Mouse (Mus musculus) liver, adult 2 months (tissue): ENCODE results near the gene Map2k1. TPM values are rescaled to one million over a fixed set of nuclear protein-coding genes. Genes with fewer than 3 reads are reported as not detected.

Experiments used
- DNase-seq: peaks from one replicate; pipeline ENCODE4 v3.0.0-alpha.2; 2011; ENCODE audit warnings: low read depth, low spot score; ENCODE audit errors: extremely low read depth
- H3K27ac ChIP-seq: fragments of 200-500 bp; replicated peaks from 2 replicates; pipeline ENCODE4 v1.5.1; 2012; ENCODE audit warnings: low read depth, mild to moderate bottlenecking, control low read depth, inconsistent platforms, low read length; ENCODE audit not compliant: insufficient read depth
- H3K27me3 ChIP-seq: fragments of 200-500 bp; 2 replicates; pipeline ENCODE4 v1.6.1; 2012; ENCODE audit warnings: mild to moderate bottlenecking, moderate library complexity, low read length, inconsistent platforms; ENCODE audit not compliant: control insufficient read depth, insufficient read depth
- H3K36me3 ChIP-seq: fragments of 200-500 bp; 2 replicates; pipeline ENCODE4 v1.6.1; 2012; ENCODE audit warnings: low read length, inconsistent platforms; ENCODE audit not compliant: control insufficient read depth, insufficient read depth
- H3K4me1 ChIP-seq: fragments of 200-500 bp; 2 replicates; pipeline ENCODE4 v1.6.1; 2011; ENCODE audit warnings: low read length; ENCODE audit not compliant: control insufficient read depth, insufficient read depth
- H3K4me3 ChIP-seq: fragments of 200-500 bp; 2 replicates; pipeline ENCODE4 v1.5.1; 2011; ENCODE audit warnings: low read depth, mild to moderate bottlenecking, control low read depth, low read length, moderate library complexity; ENCODE audit not compliant: insufficient read depth
- H3K79me2 ChIP-seq: fragments of 200-500 bp; 2 replicates; pipeline ENCODE4 v1.6.1; 2012; ENCODE audit warnings: inconsistent platforms, mild to moderate bottlenecking, low read length, moderate library complexity; ENCODE audit not compliant: control insufficient read depth, insufficient read depth
- H3K9ac ChIP-seq: fragments of 200-500 bp; 2 replicates; pipeline ENCODE4 v1.6.1; 2012; ENCODE audit warnings: low read depth, mild to moderate bottlenecking, control low read depth, inconsistent platforms, low read length
- CTCF ChIP-seq: fragments of 200-500 bp; IDR thresholded peaks from 2 replicates; pipeline ENCODE4 v1.5.1; 2011; ENCODE audit warnings: low read depth, low read length, control low read depth
- POLR2A ChIP-seq: fragments of 200-500 bp; IDR thresholded peaks from 2 replicates; pipeline ENCODE4 v1.6.1; 2011; ENCODE audit warnings: low read length, control low read depth; ENCODE audit not compliant: insufficient read depth; ENCODE audit errors: extremely low read depth
- WGBS: fragments of 180-500 bp; shearing (Covaris S2); methylation state at CpG from one replicate; pipeline ENCODE4 v1.1.7; 2018; 5-methylcytosine and 5-hydroxymethylcytosine counted together
- polyA plus RNA-seq: library from polyadenylated mRNA; depleted of rRNA; stranded (reverse); fragments of >200 nt; gene quantifications from 2 replicates; pipeline ENCODE4 v1.2.3, GENCODE M21; 2012
- total RNA-seq: library from RNA; depleted of rRNA; stranded (reverse); fragments of >200 nt; gene quantifications from 2 replicates; pipeline ENCODE4 v1.2.3, GENCODE M21; 2014

Gene Map2k1
- total and polyA plus RNA-seq, 2 experiments = 26.8 to 34.7 TPM

DNA sequence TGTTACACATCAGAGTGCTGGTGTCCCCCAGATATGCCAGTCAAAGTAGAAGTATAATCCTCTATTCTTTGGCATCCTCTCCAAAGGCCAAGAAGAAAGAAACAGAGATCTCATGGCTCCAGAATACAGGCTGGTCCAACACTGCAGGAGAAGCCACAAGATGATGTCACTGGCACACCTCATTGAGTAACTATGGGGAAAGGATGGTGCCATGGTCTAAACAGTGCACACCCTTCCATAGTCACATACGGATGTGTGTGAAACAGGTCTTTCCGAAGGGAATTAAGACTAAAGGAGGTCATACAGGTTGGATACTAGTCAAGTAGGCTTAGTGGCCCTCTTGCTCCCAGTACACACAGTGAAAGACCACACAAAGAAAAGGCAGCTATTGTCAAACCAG is 36.8 kb downstream of the Map2k1 start:
- H3K27ac ChIP-seq = no peak overlapping the region
- H3K36me3 ChIP-seq = peaks cover 13% of the 10 kb centered on the region
- peaks cover 20% of the 10 kb centered on the region; the same call in 1 of the 2 replicates for H3K79me2 ChIP-seq
- DNase-seq = no peak
- no peak overlapping the region for H3K4me3 ChIP-seq
- no peak for TF ChIP-seq CTCF
- TF ChIP-seq POLR2A = no peak
- WGBS = 93% methylated on average over 2 of the region's 2 CpGs
- peaks cover 2% of the 10 kb centered on the region for H3K4me1 ChIP-seq
- no peaks in the 10 kb centered on the region for H3K27me3 ChIP-seq
- no peak overlapping the region for H3K9ac ChIP-seq

DNA sequence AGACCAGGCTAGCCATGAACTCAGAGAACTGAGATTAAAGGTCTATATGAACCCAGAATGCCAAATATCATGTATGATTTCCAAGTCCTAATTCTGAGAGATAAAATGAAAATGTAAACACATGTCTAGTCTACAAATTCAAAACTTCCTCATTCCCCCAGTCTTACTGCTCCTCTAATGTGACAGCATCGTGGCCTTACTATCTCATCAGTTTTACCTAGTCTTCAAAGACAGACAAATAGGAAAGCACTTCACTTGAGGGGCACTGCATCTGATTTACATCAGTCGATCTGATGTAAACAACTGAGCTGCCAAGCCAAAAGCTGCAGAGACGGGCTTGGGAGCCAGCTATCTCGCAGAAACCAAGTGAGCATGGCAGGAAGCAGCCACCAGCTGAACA is 37.3 kb downstream of the Map2k1 start:
- H3K4me1 ChIP-seq = peaks cover 2% of the 10 kb centered on the region
- no peak for DNase-seq
- H3K4me3 ChIP-seq = no peak overlapping the region
- WGBS = 69% methylated on average over 4 of the region's 4 CpGs
- H3K27me3 ChIP-seq = no peaks in the 10 kb centered on the region
- H3K36me3 ChIP-seq = peaks cover 17% of the 10 kb centered on the region
- H3K79me2 ChIP-seq = peaks cover 17% of the 10 kb centered on the region; the same call in 1 of the 2 replicates
- TF ChIP-seq POLR2A (no peak), CTCF (no peak)
- H3K27ac ChIP-seq = no peak overlapping the region
- H3K9ac ChIP-seq = no peak overlapping the region

DNA sequence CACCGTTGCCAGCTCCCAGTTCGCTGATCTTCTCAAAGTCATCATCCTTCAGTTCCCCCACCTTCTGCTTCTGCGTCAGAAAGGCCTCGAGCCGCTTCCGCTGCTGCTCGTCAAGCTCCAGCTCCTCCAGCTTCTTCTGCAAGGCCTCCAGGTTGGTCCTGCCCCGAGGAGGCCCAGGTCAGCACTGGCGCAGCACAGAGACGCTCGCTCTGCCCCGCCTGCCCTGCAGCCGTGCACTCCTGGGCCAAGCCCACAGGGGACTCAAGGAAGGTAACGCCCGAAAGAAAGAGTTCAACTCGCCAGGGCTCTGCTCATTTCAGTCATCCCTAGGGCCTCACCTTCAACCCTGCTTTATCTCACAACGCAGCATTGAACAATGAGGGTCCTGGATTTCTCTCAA is 39.0 kb downstream of the Map2k1 start:
- TF ChIP-seq CTCF (no peak), POLR2A (no peak)
- Histone ChIP-seq H3K9ac (no peak overlapping the region), H3K79me2 (peaks cover 14% of the 10 kb centered on the region; the same call in 1 of the 2 replicates), H3K4me3 (no peak overlapping the region), H3K4me1 (peaks cover 1% of the 10 kb centered on the region), H3K36me3 (peaks cover 23% of the 10 kb centered on the region), H3K27me3 (no peaks in the 10 kb centered on the region), H3K27ac (no peak overlapping the region)
- no peak for DNase-seq
- WGBS = 96% methylated on average over 17 of the region's 17 CpGs

DNA sequence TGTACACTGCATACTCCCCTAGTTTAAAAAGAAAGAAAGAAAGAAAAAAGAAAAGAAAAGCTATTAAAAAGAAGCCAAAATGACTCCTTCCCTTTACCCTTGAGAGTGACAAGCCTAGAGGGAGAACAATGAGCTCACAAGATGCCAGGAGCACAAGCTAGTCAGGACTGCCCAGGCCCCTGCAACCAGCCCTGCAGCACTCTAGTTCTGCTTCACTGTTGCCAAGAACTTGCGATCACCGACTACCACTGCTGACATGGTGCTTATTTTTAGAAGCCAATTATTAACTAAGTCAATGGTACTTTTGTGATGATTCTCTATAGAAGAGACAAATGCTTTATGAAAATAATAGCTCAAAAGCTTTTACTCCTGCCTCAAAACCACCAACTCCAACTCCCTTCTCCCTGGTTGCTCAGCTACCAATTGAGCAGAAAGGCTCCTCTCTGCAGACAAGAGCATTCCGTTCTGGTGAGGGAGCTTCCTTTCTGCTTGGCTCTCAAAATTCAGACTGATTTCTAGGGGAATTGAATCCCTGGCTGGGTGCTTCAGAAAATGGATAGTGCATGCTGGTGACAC is 45.8 kb downstream of the Map2k1 start:
- DNase-seq = no peak
- no peak for TF ChIP-seq CTCF
- no peak for TF ChIP-seq POLR2A
- peaks cover 50% of the 10 kb centered on the region for H3K36me3 ChIP-seq
- no peaks in the 10 kb centered on the region for H3K27me3 ChIP-seq
- no peak overlapping the region for H3K9ac ChIP-seq
- H3K27ac ChIP-seq = no peak overlapping the region
- no peak overlapping the region for H3K4me3 ChIP-seq
- H3K79me2 ChIP-seq = 0 out of 2 replicates have a peak, but pooled peaks cover 4% of the 10 kb centered on the region
- 67% methylated on average over 3 of the region's 3 CpGs for WGBS
- no peaks in the 10 kb centered on the region for H3K4me1 ChIP-seq

DNA sequence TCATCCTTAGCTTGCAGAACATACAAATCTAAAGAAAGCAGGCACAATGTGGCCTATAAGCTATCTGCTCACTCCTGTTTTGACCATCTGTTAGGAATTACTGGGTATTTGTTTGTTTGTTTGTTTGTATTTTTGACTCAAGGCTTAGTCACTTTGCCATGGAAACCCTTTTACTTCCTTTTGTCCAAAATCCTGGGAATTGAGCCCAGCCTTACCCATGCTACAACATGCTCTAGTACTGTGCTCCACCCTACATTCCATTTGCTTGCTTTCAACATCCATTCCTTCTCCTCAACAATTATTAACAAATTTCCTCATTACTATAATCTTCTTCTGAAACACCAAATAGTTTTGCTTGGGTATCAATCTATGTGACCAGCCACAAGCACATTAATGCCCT is 50.6 kb downstream of the Map2k1 start:
- Histone ChIP-seq H3K27ac (no peak overlapping the region), H3K9ac (no peak overlapping the region), H3K36me3 (peaks cover 36% of the 10 kb centered on the region), H3K79me2 (no peaks in the 10 kb centered on the region), H3K4me3 (no peak overlapping the region), H3K27me3 (no peaks in the 10 kb centered on the region), H3K4me1 (no peaks in the 10 kb centered on the region)
- DNase-seq = no peak
- TF ChIP-seq POLR2A = no peak
- no peak for TF ChIP-seq CTCF

DNA sequence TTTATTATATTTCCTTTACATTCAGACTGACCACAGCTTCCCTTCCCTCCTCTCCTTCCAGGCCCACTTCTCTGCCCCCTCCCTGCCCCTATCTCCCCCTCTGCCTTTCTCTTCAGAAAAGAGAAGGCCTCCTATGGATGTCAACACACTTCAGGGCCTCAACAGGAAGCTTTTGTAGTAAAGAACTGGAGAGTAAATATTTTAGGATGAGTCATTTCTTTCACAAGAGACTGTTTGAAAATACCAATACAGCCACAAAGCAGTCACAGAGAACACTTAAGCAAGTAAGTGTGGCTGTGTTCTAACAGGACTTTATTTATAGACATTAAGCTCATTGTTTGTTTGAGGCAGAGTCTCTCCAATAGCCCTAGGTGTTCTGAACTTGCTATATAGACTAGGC is 51.1 kb downstream of the Map2k1 start:
- no peak overlapping the region for H3K27ac ChIP-seq

More for the DNA sequence above, 51.1 kb downstream of the Map2k1 start:
- H3K27me3 ChIP-seq = no peaks in the 10 kb centered on the region
- H3K79me2 ChIP-seq = no peaks in the 10 kb centered on the region
- TF ChIP-seq POLR2A = no peak
- TF ChIP-seq CTCF = no peak
- peaks cover 35% of the 10 kb centered on the region for H3K36me3 ChIP-seq
- no peak overlapping the region for H3K4me3 ChIP-seq
- H3K9ac ChIP-seq = no peak overlapping the region
- no peak for DNase-seq
- H3K4me1 ChIP-seq = no peaks in the 10 kb centered on the region
